Mouse (Mus musculus): ENCODE measurements at regions not wholly inside any gene's neighbourhood (a gene's known extent, or its start where the extent isn't known, plus 50 kb on each side); places are given as distances from the start of the nearest gene placed in this dataset.

GRCm38 (mm10) chr6:94385531-94385930 lies 101.8 kb upstream of the Magi1 start:
- Histone ChIP-seq H3K27ac (ENCODE audit: low read depth) (no peak overlapping the region), H3K4me1 (ENCODE audit: insufficient read depth) (no peaks in the 10 kb centered on the region), H3K27me3 (ENCODE audit: insufficient read depth, low read length) (no peaks in the 10 kb centered on the region), H3K4me3 (ENCODE audit: low read depth, low read length) (no peak overlapping the region), H3K4me2 (no peak overlapping the region), H3K36me3 (ENCODE audit: insufficient read depth) (no peaks in the 10 kb centered on the region), H3K9ac (no peak overlapping the region), H3K9me3 (ENCODE audit: low read depth, low read length) (no peaks in the 10 kb centered on the region)
- no peak for ATAC-seq (ENCODE audit: insufficient read depth)
- TF ChIP-seq CTCF (IDR thresholded peaks at IDR 0.05; ENCODE audit: low read depth) = no peak
- DNase-seq = no peak
- 76% methylated on average over 2 of the region's 2 CpGs for WGBS

- H3K9ac ChIP-seq = no peak overlapping the region
- TF ChIP-seq CTCF (IDR thresholded peaks at IDR 0.05; ENCODE audit: low read depth) = no peak
- no peak overlapping the region for H3K4me3 ChIP-seq (ENCODE audit: low read depth, low read length)
- no peak for ATAC-seq (ENCODE audit: insufficient read depth)
- no peaks in the 10 kb centered on the region for H3K9me3 ChIP-seq (ENCODE audit: low read depth, low read length)
- WGBS = 89% methylated on average over 2 of the region's 2 CpGs
- no peak overlapping the region for H3K27ac ChIP-seq (ENCODE audit: low read depth)
- H3K4me2 ChIP-seq = no peak overlapping the region
- H3K27me3 ChIP-seq (ENCODE audit: insufficient read depth, low read length) = no peaks in the 10 kb centered on the region
- no peaks in the 10 kb centered on the region for H3K36me3 ChIP-seq (ENCODE audit: insufficient read depth)
- H3K4me1 ChIP-seq (ENCODE audit: insufficient read depth) = no peaks in the 10 kb centered on the region
- DNase-seq = no peak
These were observed 86.3 kb upstream of the Magi1 start for GRCm38 (mm10) chr6:94369991-94370390.

DNA sequence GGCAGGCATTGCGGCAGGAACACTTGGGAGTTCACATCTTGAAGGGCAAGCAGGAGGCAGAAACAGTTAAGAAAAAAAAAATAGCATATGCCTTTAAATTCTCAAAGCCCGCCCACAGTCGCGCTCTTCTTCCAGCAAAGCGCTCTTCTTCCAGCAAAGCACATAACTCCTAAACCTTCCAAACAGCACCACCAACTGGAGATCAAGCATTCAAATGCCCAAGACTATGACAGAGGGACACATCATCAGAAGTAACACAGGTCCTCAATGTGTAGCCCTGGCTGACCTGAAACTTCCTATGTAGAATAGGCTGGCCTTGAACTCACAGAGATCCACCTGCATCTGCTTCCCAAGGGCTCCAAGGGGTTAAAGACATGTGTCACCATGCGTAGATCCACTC lies 80.2 kb upstream of the Magi1 start:
- Histone ChIP-seq H3K4me1 (ENCODE audit: insufficient read depth) (no peaks in the 10 kb centered on the region), H3K9ac (no peak overlapping the region), H3K4me2 (no peak overlapping the region), H3K27me3 (ENCODE audit: insufficient read depth, low read length) (no peaks in the 10 kb centered on the region), H3K4me3 (ENCODE audit: low read depth, low read length) (no peak overlapping the region), H3K9me3 (ENCODE audit: low read depth, low read length) (no peaks in the 10 kb centered on the region), H3K27ac (ENCODE audit: low read depth) (no peak overlapping the region), H3K36me3 (ENCODE audit: insufficient read depth) (no peaks in the 10 kb centered on the region)
- WGBS = 62% methylated on average over 6 of the region's 6 CpGs
- ATAC-seq (ENCODE audit: insufficient read depth) (no peak), DNase-seq (peak; percentile 50)
- peak; percentile 41 for TF ChIP-seq CTCF (IDR thresholded peaks at IDR 0.05; ENCODE audit: low read depth)

GRCm38 (mm10) chr6:94362626-94363025 lies 78.9 kb upstream of the Magi1 start:
- DNase-seq (no peak), ATAC-seq (ENCODE audit: insufficient read depth) (no peak)
- H3K4me2 ChIP-seq = no peak overlapping the region
- no peaks in the 10 kb centered on the region for H3K27me3 ChIP-seq (ENCODE audit: insufficient read depth, low read length)
- H3K4me3 ChIP-seq (ENCODE audit: low read depth, low read length) = no peak overlapping the region
- no peak for TF ChIP-seq CTCF (IDR thresholded peaks at IDR 0.05; ENCODE audit: low read depth)
- H3K4me1 ChIP-seq (ENCODE audit: insufficient read depth) = no peaks in the 10 kb centered on the region
- H3K9me3 ChIP-seq (ENCODE audit: low read depth, low read length) = no peaks in the 10 kb centered on the region
- H3K36me3 ChIP-seq (ENCODE audit: insufficient read depth) = no peaks in the 10 kb centered on the region
- H3K27ac ChIP-seq (ENCODE audit: low read depth) = no peak overlapping the region
- no peak overlapping the region for H3K9ac ChIP-seq

DNA sequence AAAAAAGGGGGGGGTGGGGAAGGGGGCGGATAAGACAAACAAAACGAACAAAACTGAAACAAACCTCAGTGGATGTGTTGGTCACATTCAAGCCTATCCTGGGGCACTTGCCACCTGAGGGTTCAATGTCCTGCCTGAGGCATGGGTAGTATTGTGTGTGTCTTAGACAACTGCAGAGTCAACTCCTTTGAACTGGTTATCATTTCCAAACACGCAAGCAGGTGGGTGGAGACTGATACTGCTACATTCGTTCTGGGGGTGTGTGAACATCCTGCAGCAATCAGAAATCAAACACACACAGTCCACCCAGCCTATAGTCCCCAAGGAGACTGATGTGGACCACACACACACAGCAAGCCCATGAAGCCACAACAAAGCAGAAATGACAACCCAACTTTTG lies 73.9 kb upstream of the Magi1 start:
- DNase-seq (no peak), ATAC-seq (ENCODE audit: insufficient read depth) (peak; percentile 11; the same call in 1 of the 2 replicates)
- 59% methylated on average over 4 of the region's 4 CpGs for WGBS

DNA sequence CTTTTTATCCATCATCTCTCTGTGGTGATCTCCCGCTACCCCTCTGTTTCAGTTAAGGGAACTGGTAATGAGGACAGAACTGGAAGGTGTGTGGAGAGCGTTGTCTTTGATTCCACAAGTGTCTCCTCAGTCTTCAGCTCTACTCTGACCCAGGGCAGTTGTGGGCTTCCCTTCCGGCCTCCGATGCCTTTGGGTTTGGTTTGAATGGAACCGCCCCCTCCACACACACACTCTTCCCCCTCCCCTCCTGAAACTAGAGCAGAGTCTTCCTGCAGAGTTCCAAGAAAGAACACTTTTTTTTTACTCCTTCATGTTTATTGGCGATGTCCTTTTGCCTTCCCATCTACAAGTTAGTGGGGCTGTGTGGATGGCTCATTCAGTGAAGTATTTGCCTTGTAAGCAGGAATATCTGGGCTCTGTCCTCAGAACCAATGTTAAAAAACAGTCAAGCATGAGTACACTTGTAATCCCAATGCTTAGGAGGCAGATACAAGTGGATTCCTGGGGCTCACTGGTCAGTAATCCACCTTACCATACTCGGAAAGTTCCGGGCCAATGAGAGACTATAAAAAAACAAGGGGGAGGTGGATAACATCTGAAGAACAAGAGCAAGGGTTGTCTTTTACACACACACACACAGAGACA lies 70.9 kb upstream of the Magi1 start:
- peak; percentile 22 for DNase-seq

More for the DNA sequence above, 73.9 kb upstream of the Magi1 start:
- Histone ChIP-seq H3K27ac (ENCODE audit: low read depth) (no peak overlapping the region), H3K4me3 (ENCODE audit: low read depth, low read length) (no peak overlapping the region), H3K27me3 (ENCODE audit: insufficient read depth, low read length) (no peaks in the 10 kb centered on the region), H3K9ac (no peak overlapping the region), H3K4me2 (no peak overlapping the region), H3K4me1 (ENCODE audit: insufficient read depth) (0 out of 2 replicates have a peak, but pooled peaks cover 5% of the 10 kb centered on the region), H3K9me3 (ENCODE audit: low read depth, low read length) (no peaks in the 10 kb centered on the region), H3K36me3 (ENCODE audit: insufficient read depth) (no peaks in the 10 kb centered on the region)
- TF ChIP-seq CTCF (IDR thresholded peaks at IDR 0.05; ENCODE audit: low read depth) = no peak

GRCm38 (mm10) chr6:94344296-94344695 lies 60.6 kb upstream of the Magi1 start:
- no peak for TF ChIP-seq CTCF (IDR thresholded peaks at IDR 0.05; ENCODE audit: low read depth)
- 73% methylated on average over 2 of the region's 2 CpGs for WGBS

More for the DNA sequence above, 70.9 kb upstream of the Magi1 start:
- no peak for TF ChIP-seq CTCF (IDR thresholded peaks at IDR 0.05; ENCODE audit: low read depth)
- WGBS = 34% methylated on average over 8 of the region's 8 CpGs
- no peak overlapping the region for H3K27ac ChIP-seq (ENCODE audit: low read depth)
- H3K4me1 ChIP-seq (ENCODE audit: insufficient read depth) = 0 out of 2 replicates have a peak, but pooled peaks cover 5% of the 10 kb centered on the region
- no peak overlapping the region for H3K9ac ChIP-seq
- H3K36me3 ChIP-seq (ENCODE audit: insufficient read depth) = no peaks in the 10 kb centered on the region
- no peak overlapping the region; the same call in 1 of the 2 replicates for H3K4me2 ChIP-seq
- H3K4me3 ChIP-seq (ENCODE audit: low read depth, low read length) = no peak overlapping the region
- H3K9me3 ChIP-seq (ENCODE audit: low read depth, low read length) = no peaks in the 10 kb centered on the region
- no peaks in the 10 kb centered on the region for H3K27me3 ChIP-seq (ENCODE audit: insufficient read depth, low read length)
- no peak; the same call in 1 of the 2 replicates for ATAC-seq (ENCODE audit: insufficient read depth)

More at GRCm38 (mm10) chr6:94344296-94344695, 60.6 kb upstream of the Magi1 start:
- H3K4me1 ChIP-seq (ENCODE audit: insufficient read depth) = no peaks in the 10 kb centered on the region
- H3K27ac ChIP-seq (ENCODE audit: low read depth) = no peak overlapping the region
- no peak overlapping the region for H3K4me2 ChIP-seq
- no peak overlapping the region for H3K4me3 ChIP-seq (ENCODE audit: low read depth, low read length)
- no peak overlapping the region for H3K9ac ChIP-seq
- DNase-seq (no peak), ATAC-seq (ENCODE audit: insufficient read depth) (no peak)
- peaks cover 5% of the 10 kb centered on the region; the same call in 1 of the 2 replicates for H3K9me3 ChIP-seq (ENCODE audit: low read depth, low read length)
- no peaks in the 10 kb centered on the region for H3K36me3 ChIP-seq (ENCODE audit: insufficient read depth)
- no peaks in the 10 kb centered on the region for H3K27me3 ChIP-seq (ENCODE audit: insufficient read depth, low read length)
